Mouse (Mus musculus) heart, embryonic 14.5 days (tissue): ENCODE results near the gene Gm42688. TPM values are rescaled to one million over a fixed set of nuclear protein-coding genes. Genes with fewer than 3 reads are reported as not detected.

Experiments
- ATAC-seq: fragments of 200-750 bp; cut with Nextera tagmentation; 2 replicates; pipeline ENCODE4 v1.8.0; 2017; ENCODE audit warnings: low read depth, moderate TSS enrichment; ENCODE audit not compliant: insufficient number of reproducible peaks, insufficient read depth, low FRiP score
- H3K27ac ChIP-seq, 2 experiments: fragments of 200-500 bp in 1 of 2; fragments of 300-500 bp in 1 of 2; sonication (generic) in 1 of 2; replicated peaks in 1 of 2; 2 replicates each; pipeline ENCODE4 v1.5.1; 2012 to 2014; ENCODE audit warnings: low read depth in 2 of 2, low read length in 2 of 2, control low read depth in 1 of 2, mild to moderate bottlenecking in 1 of 2, mixed read lengths in 1 of 2; ENCODE audit not compliant: control insufficient read depth in 1 of 2, insufficient read depth in 1 of 2
- H3K27me3 ChIP-seq: fragments of 300-500 bp; sonication (generic); 2 replicates; pipeline ENCODE4 v1.6.1; 2014; ENCODE audit warnings: mild to moderate bottlenecking, low read length, control low read depth; ENCODE audit not compliant: control insufficient read depth, insufficient read depth
- H3K36me3 ChIP-seq: fragments of 300-500 bp; sonication (generic); 2 replicates; pipeline ENCODE4 v1.6.1; 2014; ENCODE audit warnings: mild to moderate bottlenecking, control low read depth, low read length, mixed read lengths; ENCODE audit not compliant: control insufficient read depth, insufficient read depth
- H3K4me1 ChIP-seq, 2 experiments: fragments of 200-500 bp in 1 of 2; fragments of 300-500 bp in 1 of 2; sonication (generic) in 1 of 2; 2 replicates each; pipeline ENCODE4 v1.6.1; 2012 to 2014; ENCODE audit warnings: low read length in 2 of 2, control low read depth in 1 of 2, mixed read lengths in 1 of 2; ENCODE audit not compliant: control insufficient read depth in 2 of 2, insufficient read depth in 2 of 2
- H3K4me2 ChIP-seq: fragments of 300-500 bp; sonication (generic); 2 replicates; pipeline ENCODE4 v1.6.1; 2014; ENCODE audit warnings: mild to moderate bottlenecking, low read length
- H3K4me3 ChIP-seq, 2 experiments: fragments of 200-500 bp in 1 of 2; fragments of 300-500 bp in 1 of 2; sonication (generic) in 1 of 2; 2 replicates each; pipeline ENCODE4 v1.5.1; 2012 to 2014; ENCODE audit warnings: low read length in 2 of 2, mild to moderate bottlenecking in 2 of 2, control low read depth in 1 of 2, low read depth in 1 of 2, moderate library complexity in 1 of 2; ENCODE audit not compliant: control insufficient read depth in 1 of 2, insufficient read depth in 1 of 2
- H3K9ac ChIP-seq: fragments of 300-500 bp; sonication (generic); 2 replicates; pipeline ENCODE4 v1.6.1; 2014; ENCODE audit warnings: mild to moderate bottlenecking, low read length
- H3K9me3 ChIP-seq: fragments of 300-500 bp; sonication (generic); 2 replicates; pipeline ENCODE4 v1.6.1; 2016; ENCODE audit warnings: low read length, control low read depth; ENCODE audit not compliant: control insufficient read depth
- WGBS: fragments of 180-500 bp; shearing (Covaris S2); extraction: QIAGEN DNeasy Blood & Tissue Kit; methylation state at CpG from one replicate; pipeline ENCODE4 v1.1.7; 2014; 5-methylcytosine and 5-hydroxymethylcytosine counted together
- polyA plus RNA-seq: library from polyadenylated mRNA; unstranded; fragments of >200 nt; fragmentation: Nextera tagmentation; extraction: Ambion mirVana; gene quantifications from 2 replicates; pipeline ENCODE4 v1.2.1, GENCODE M21; 2014

Gene Gm42688
- 1.3 and 1.5 TPM in 2 replicates for polyA plus RNA-seq

DNA sequence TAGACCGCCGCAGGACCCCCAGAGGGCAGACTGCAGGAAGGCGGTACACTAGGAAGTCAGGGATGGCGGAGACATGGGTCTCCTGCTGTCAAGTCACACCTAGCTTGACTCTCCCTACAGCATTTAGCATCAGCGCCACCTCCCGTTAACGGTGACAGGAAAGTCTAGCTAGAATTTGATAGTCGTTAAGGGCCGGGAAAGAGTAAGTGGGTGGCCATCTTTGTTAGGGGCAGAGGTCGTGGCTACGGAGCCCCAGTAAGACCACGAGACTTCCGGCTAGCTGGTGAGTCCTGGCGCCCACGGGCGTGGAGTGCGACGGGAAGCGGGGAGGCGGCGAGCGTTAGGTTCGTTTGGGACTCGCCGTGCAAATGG lies at the start of gene Gm42688, which contains the start of gene Ccdc142:
TSS of gene Gm42688 (plus strand) at position 302 of the 372 bp plus-strand sequence.
TSS of gene Ccdc142 (plus strand) at position 286 of the 372 bp plus-strand sequence.
- ATAC-seq, result peak; percentile 68
- Histone ChIP-seq H3K4me2 (peak within 1 kb of the TSS; percentile 100), H3K4me1 (peaks cover 10 to 13% of the 10 kb centered on the region in 2 experiments; a peak in 3 of 4 replicates), H3K27ac (peak within 1 kb of the TSS; percentile 6 to 80; a peak in 3 of 4 replicates), H3K9ac (peak within 1 kb of the TSS; percentile 88), H3K9me3 (no peaks in the 10 kb centered on the region), H3K27me3 (no peaks in the 10 kb centered on the region), H3K4me3 (peak within 1 kb of the TSS; percentile 62 to 67), H3K36me3 (peaks cover 3% of the 10 kb centered on the region; the same call in 1 of the 2 replicates)
- WGBS, result 2% methylated on average over 25 of the region's 25 CpGs

DNA sequence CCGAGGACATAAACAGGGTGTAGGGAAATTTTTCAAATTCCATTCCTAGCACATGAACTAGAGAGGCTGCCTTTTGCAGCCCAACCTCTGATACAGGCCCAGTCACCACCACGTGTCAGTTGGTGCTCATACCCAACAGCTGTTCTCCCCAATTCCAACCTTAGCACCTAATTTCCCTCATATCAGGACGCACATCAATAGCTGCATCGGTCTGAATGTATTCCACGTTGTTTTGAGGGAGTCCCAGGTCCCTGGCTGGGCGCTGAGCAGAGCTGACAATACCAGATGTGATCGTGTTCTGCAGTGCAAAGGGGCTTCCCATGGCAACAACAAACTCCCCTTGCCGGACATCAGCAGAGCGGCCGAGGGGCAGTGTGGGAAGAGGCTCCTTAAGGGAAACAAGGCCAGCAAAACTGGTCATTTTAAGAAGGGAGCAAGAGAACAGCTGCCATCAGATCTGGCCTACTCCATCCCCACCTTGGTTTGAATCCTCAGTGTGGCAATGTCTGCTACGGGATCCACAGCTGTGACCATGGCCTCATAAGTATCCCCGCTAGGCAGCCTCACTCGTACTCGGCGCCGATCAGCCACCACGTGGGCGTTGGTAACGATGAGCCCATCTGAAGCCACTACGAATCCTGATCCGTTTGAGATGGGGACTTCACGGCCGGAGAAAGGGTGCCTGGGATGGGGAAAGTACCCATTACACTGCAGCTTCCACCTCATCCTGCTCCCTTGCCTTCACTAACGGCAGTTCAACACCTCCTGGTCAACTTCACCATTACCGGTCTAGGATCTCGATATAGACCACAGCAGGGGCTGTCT lies 48.1 kb upstream of the Gm42688 start:
- Histone ChIP-seq H3K27me3 (0 out of 2 replicates have a peak, but pooled peaks cover 2% of the 10 kb centered on the region), H3K4me1 (peaks cover 9 to 21% of the 10 kb centered on the region in 2 experiments), H3K9me3 (no peaks in the 10 kb centered on the region), H3K27ac (peak overlapping the region; percentile 25 to 88), H3K4me3 (peak overlapping the region; percentile 78 to 97), H3K36me3 (peaks cover 42% of the 10 kb centered on the region), H3K9ac (peak overlapping the region; percentile 97), H3K4me2 (peak overlapping the region; percentile 84)
- ATAC-seq, result no peak
- 1% methylated on average over 26 of the region's 26 CpGs for WGBS

DNA sequence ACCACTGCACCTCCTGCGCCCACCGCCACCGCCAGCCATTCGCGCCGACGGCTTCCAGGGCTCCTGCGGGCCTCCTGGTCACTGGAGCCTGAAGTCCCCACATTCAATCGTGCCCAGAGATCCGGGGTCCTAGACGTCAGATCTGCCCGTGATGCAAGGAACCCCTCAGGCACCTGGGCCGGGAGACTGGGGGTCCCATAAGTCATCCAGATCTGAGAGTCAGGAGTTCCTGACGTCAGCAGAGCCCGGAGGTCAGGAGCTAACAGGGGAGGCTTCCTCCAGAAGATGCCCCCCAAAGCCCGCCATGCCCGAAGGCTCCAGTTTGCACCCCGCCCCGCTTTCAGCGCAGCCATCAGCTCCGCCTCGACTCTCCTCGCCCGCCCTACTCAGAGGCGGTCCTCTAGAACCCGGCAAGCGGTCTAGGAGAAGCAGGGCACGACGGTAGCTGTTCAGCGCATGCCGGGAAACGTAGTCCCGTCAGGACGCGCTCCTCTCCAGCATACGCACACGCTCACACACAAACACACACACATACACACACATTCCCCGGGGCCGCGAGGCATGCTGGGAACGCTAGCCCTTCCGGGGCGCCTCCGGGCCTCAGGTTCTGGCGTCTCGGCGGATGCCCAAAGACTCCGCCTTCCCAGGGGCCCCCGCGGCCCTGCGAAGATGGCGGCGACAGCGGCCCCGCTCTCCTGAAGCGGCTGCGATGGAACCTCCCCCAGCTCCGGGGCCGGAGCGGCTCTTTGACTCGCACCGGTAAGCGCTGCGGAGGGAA lies 47.2 kb upstream of the Gm42688 start, which contains the start of gene Aup1:
TSS of gene Aup1 (plus strand) at position 448 of the 778 bp plus-strand sequence.
- Histone ChIP-seq H3K4me2 (peak within 1 kb of the TSS; percentile 84), H3K36me3 (peaks cover 42% of the 10 kb centered on the region), H3K4me3 (peak within 1 kb of the TSS; percentile 78 to 97), H3K27me3 (0 out of 2 replicates have a peak, but pooled peaks cover 2% of the 10 kb centered on the region), H3K27ac (peak within 1 kb of the TSS; percentile 70 to 88), H3K9ac (peak within 1 kb of the TSS; percentile 97), H3K4me1 (peaks cover 9 to 21% of the 10 kb centered on the region in 2 experiments), H3K9me3 (no peaks in the 10 kb centered on the region)
- ATAC-seq, result peak; percentile 94
- under 1% methylated on average over 60 of the region's 64 CpGs for WGBS

DNA sequence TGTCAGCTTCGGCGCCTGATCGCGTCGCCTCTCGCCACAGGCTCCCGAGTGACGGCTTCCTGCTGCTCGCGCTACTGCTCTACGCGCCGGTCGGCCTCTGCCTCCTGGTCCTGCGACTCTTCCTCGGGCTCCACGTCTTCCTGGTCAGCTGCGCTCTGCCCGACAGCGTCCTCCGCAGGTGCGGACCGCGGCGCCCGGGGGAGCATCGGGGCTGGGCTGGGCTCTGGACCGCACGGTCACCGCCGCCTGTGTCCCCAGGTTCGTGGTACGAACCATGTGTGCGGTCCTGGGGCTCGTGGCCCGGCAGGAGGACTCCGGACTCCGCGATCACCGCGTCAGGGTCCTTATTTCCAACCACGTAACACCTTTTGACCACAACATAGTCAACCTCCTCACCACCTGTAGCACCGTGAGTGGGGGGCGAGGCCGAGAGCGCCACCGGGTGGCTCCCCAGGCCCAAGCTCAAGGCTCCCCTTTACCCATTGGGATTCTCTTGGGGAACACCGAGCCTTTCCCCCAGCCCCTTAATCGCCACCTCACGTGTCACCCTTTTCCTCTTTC lies 46.5 kb upstream of the Gm42688 start, which contains the start of gene Htra2:
TSS of gene Htra2 (minus strand) at position 403 of the 561 bp plus-strand sequence.
- WGBS, result under 1% methylated on average over 42 of the region's 50 CpGs
- H3K4me1 ChIP-seq, result peaks cover 9 to 21% of the 10 kb centered on the region in 2 experiments

DNA sequence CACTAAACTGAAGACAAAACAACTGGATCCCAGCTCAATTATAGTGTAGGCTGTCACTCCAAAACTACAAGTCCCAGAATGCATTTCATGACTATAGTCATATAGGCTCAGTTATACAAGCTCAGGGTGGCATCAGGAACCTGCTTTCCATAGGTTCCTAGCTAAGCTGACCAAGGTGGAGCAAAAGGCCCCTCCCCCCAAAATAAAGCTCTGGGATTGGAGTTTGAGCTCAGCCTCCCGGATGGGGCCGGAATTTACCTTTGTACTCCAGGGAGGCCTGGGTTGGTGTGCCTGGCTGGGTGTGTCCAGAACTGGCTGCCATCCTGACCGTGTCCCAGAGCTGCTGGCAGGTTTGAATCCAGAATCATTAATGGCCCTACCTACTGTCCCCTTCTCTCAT lies 43.6 kb upstream of the Gm42688 start, which contains the start of gene Dqx1:
TSS of gene Dqx1 (plus strand) at position 55 of the 400 bp plus-strand sequence.
- 60% methylated on average over 3 of the region's 3 CpGs for WGBS
- H3K4me3 ChIP-seq, result no peak within 1 kb of the TSS
- peaks cover 22% of the 10 kb centered on the region for H3K27me3 ChIP-seq
- H3K36me3 ChIP-seq, result peaks cover 23% of the 10 kb centered on the region
- no peak within 1 kb of the TSS for H3K9ac ChIP-seq
- ATAC-seq, result no peak
- no peak within 1 kb of the TSS for H3K27ac ChIP-seq
- H3K4me1 ChIP-seq, result peaks cover 9 to 15% of the 10 kb centered on the region in 2 experiments
- no peaks in the 10 kb centered on the region for H3K9me3 ChIP-seq
- H3K4me2 ChIP-seq, result no peak within 1 kb of the TSS

More for the DNA sequence above, 46.5 kb upstream of the Gm42688 start, which contains the start of gene Htra2:
- H3K4me2 ChIP-seq, result peak within 1 kb of the TSS; percentile 84
- H3K27me3 ChIP-seq, result 0 out of 2 replicates have a peak, but pooled peaks cover 2% of the 10 kb centered on the region
- H3K9ac ChIP-seq, result peak within 1 kb of the TSS; percentile 97
- peaks cover 42% of the 10 kb centered on the region for H3K36me3 ChIP-seq
- peak within 1 kb of the TSS; percentile 78 to 97 for H3K4me3 ChIP-seq
- peak; percentile 27 for ATAC-seq
- peak within 1 kb of the TSS; percentile 70 to 88 for H3K27ac ChIP-seq
- H3K9me3 ChIP-seq, result no peaks in the 10 kb centered on the region

DNA sequence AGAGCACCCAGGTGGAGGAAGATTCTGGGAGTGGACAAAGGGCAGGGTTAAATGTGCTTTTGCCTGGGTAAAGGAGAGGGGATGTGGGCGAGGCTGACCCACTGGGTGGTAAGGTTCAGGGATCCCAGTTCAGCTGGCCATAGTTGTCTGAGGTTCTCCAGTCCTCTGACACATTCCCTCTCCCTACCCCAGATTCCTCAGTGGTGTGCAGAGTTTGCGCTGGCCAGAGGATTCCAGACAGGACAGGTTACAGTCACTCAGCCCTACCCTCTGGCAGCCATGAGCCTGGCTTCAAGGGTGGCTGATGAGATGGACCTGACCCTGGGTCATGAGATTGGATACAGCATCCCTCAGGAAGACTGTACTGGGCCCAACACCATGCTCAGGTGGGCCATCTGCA lies 42.7 kb upstream of the Gm42688 start:
- H3K36me3 ChIP-seq, result peaks cover 23% of the 10 kb centered on the region
- H3K27me3 ChIP-seq, result peaks cover 32% of the 10 kb centered on the region
- WGBS, result 84% methylated on average over 2 of the region's 2 CpGs
- H3K9ac ChIP-seq, result no peak overlapping the region
- no peak for ATAC-seq
- no peaks in the 10 kb centered on the region for H3K9me3 ChIP-seq
- H3K27ac ChIP-seq, result no peak overlapping the region
- H3K4me1 ChIP-seq, result peaks cover 4 to 9% of the 10 kb centered on the region in 2 experiments
- no peak overlapping the region for H3K4me2 ChIP-seq
- no peak overlapping the region for H3K4me3 ChIP-seq

DNA sequence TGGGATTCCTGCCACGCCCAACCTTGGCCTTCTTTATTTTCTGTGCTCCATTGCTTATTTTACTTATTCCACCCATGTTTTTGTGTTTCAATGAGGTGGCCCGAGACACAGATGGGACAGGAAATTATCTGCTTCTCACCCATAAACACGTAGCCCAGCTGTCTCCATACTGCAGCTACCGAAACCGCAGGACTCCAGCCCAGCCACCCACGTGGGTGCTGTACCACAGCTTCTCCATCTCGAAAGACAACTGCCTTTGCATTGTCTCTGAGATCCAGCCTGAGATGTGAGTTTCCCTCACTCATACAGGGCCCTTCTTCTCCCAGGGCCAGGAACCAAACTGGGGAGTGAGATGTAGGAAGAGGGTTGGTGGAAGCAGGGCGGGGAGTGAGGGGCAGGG lies 35.4 kb upstream of the Gm42688 start:
- no peak overlapping the region for H3K4me3 ChIP-seq
- peaks cover 0 to 12% of the 10 kb centered on the region in 2 experiments; a peak in 3 of 4 replicates for H3K4me1 ChIP-seq
- H3K27ac ChIP-seq, result no peak overlapping the region
- H3K9me3 ChIP-seq, result no peaks in the 10 kb centered on the region
- H3K4me2 ChIP-seq, result no peak overlapping the region
- H3K36me3 ChIP-seq, result no peaks in the 10 kb centered on the region
- ATAC-seq, result no peak
- WGBS, result 41% methylated on average over 8 of the region's 8 CpGs
- H3K27me3 ChIP-seq, result peaks cover 99% of the 10 kb centered on the region
- no peak overlapping the region for H3K9ac ChIP-seq
